Mouse (Mus musculus) MEL-GATA-1-ER (cell line): ENCODE measurements around the gene Gabbr2.

Experiments
- DNase-seq: peaks from one replicate; pipeline ENCODE4 v3.0.0-alpha.2; 2012; ENCODE audit warnings: low read depth; ENCODE audit errors: extremely low read depth

Gabbr2 gene

DNA sequence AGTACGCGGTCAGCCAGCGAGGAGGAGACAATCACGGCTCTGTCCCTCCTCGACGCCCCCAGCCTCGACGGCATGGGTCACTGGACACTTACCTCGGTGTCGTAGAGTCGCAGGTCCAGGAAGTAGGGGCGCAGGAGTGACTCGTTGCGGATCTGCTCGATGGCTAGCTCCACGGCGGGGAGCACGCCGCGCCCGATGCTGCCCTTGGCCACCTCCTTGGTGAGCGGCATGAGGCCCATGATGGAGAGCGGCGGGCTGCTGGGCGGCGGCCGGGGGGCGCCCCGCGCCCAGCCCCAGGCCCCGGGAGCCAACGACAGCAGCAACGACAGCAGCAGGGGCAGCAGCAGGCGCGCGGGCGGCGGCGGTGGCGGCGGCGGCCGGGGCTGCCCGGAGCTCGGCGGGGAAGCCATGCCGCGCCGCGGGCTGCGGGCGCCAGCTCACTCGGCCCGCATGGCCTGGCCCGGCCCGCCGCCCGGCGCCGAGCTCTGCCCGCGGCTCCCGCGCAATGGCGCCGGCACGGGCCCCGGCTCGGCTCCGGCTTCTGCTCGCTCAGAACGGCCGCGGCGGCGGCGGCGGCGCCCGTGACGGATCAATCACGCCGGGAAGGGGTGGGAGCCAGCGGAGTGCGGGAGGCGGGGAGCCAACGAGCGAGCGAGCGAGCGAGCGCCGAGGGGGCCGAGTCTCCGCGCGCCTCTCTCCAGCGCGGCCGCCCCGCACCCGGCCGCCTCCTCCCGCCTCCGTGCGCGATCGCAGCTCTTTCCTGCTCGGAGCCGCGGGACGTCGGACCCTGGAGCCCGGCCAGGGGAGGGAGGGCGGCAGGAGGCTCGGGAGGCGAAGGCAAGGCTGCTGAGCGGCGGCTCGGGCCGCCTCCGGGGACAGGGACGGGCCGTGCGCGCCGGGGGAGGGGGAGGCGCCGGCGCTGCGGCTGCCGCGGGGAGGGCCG is at the start of gene Gabbr2:
Gene Gabbr2, minus strand, starts transcription at position 858 of the 943 bp plus-strand sequence.
- no peak for DNase-seq

DNA sequence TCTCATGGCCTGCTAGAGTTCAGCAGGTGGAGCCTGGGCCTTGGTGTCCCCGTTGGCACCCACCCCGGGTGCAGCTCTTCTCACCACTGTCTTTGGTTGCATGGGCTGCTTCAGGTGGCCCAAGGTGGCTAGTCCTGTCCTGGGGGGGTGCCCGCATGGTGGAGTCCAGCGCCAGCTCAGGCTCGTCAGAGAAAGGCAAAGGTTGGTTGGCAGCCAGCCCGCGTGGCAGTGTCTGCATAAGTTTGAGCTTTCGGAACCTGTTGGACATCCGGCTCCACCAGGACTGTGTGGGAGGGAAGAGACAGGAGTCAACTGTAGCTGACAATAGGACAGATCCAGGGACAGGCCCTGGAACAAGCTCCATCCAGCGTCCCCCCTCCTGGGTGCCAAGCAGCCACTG is 47.9 kb upstream of the Gabbr2 start:
- DNase-seq, result no peak

DNA sequence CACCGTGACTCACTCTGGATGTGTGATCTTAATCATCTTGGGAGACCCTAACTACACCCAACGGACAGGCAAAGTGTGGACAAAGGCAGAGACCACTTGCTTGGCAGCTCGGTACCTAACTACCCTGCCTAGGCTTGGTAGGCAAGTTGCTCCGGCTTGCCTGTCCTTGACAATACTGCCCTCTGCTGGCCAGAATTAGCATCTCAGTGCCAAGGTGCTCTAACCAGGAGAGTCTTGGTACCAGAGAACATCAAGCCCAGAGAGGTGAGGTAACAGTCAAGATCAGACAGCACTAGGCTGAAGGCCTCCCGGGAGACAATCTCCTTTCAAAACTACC is 45.6 kb upstream of the Gabbr2 start:
- DNase-seq, result peak; percentile 40

DNA sequence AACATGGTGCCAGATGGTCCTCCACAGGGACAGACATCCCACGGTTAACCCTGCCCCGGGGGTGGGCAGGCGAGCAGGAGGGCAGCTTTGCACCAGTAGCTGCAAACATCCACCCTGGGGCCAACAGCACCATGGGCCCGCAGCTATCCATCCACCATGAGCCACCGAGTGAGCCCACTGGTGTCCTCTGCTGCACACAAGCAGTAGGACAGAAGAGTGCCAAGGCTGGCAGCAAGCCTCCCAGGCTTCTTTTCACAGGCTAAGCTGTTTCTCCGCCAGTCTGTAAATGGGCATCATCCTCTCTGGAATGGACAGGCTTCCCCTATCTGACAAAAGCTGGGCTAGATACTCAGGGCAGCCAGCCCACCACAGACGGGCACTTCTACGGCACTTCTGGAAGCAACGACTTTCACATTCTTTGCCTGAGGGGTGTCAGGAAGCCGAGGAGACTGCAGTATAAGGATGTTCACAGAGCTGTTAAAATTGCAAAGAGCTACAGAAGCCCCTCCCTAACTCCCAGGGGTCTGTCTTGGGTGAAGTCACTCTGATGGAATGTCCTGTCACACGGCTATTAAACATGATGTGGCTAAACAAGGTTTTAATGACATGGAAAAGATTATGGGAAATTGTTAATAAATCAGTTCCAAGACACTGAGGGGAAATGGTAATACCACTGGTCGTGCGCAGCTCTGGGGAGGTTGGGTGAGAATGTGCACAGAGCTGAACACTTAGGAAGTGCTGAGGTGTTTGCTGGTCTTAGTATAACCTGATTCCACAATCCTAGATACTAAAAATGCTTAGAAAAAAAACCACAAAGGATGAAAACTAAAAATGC is 45.0 kb upstream of the Gabbr2 start:
- DNase-seq, result no peak

DNA sequence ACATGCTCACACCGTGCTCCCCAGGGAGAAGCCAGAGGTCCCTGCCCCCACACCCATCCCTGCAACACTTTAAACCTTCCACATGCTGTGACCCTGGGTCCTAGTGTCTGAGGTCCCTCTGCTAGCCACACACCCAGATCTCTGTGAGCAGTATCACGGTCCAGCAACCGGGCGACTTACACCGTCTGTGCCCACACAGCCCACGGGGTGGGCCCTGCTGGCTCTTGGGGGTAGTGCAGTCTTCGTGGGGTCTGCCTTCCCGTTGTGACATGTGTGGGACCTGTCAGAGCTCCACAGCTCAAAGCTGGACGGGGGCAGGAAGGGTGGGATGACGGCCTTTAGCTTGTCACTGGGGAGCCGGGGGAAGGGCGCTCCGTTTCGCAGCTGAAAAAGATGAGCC is 43.9 kb upstream of the Gabbr2 start:
- no peak for DNase-seq

DNA sequence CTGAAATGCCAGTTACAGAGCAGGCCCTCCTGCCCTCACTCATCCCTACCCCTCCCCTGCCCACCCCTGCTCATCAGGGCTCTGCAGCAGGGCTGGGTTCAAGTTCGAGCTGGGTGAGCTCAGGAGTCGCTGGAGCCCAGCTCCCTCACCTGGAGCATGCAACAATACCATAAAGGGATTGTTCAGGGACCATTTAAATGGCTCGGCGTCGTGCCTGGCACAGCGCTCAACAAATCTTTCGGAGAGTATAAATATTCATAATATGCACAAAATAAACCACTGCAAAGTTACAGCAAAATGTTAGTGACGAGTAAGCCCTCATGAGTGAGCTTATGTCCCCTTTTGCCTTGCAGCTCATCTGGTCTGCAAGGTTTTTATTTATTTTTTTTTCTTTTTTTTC is 40.5 kb upstream of the Gabbr2 start:
- no peak for DNase-seq

DNA sequence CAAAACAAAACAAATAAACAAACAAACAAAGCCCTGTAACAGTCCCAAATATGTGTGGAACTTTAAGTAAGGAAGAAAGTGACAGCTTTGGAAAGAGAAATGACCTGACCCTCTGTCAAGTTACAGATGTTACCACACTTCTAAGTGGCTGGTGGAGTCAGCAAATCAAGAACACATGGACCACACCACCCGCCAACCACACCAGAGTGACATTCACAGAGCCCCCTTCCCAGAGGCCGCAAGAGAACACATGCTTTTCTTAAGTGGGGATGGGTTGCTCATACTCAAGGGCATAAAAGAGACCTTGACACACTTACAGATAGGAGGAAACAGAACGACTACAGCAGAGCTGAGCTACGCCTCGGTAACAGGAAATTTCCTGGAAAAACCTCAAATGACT is 37.1 kb upstream of the Gabbr2 start:
- no peak for DNase-seq

DNA sequence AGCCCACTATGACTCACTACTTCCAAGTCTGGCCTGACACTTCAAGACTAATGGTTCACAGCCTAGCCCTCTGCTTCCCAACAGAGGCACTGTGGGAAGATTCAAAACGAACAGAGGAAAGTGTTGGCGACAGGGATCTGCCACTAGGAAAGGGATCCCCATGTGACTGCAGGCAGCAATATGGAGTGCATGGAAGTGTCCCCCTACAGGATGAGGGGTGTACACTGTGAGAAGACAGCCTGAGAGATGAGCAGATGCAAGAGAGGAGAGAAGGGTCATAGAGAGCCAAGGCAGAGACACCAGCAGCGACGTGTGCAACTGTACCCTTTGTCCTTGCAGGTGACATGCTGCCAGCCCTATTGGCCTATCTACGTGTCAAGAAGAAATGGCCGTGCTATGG is 32.3 kb upstream of the Gabbr2 start:
- no peak for DNase-seq

DNA sequence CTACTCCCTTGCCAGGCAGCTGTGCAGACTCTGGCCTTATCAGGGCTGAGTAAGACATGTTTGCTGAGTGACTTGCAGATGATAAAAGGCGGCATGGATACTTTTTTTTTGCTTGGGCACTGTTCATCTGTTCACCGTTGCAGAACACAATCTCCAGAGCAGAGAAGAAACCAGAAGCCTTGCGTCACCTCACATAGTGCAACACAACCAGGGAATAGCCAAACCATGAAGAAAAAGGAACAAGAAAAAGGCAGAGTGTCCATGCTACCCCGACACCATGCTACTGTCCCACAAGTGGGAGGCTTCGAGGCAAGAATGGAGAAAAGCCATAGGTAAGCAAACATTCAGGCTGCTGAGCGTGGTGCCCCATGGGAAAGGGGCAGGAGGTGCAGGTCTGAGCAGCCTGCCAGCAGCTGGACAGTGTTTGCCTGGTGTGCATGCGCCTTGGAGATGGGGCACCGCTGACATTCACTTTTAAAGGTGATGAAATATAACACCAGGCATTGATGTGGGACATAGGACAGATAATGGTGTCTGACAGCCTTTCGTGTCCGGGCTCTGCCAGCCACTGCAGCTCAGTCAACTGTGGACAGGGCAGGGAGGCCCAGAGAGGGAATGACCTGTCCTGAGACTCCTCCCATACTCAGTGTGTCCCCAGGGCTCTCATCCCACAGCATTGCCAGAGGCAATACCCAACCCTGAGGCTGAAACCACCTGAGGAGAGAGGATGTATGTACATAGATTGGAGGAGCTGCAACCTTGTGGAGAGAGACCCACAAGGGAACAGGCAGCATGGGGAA is 31.3 kb upstream of the Gabbr2 start:
- DNase-seq, result no peak

DNA sequence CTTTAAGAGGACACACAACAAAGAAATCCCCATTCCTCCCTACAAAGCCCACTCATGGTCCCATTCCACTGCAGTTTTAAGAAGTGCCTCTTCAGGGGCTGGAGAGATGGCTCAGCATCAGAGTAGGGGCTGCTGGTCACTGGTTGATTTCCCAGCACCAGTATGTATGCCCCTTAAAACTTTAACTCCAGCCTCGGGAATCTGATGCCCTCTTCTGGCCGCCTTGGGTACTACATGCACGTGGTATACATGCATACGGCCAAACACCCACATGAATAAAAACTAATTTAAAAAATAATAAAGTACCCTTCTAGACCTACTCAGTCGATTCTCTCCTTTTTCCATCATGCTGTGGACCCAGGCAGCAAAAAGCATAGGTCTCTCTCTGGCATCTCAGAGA is 28.9 kb upstream of the Gabbr2 start:
- peak; percentile 23 for DNase-seq

DNA sequence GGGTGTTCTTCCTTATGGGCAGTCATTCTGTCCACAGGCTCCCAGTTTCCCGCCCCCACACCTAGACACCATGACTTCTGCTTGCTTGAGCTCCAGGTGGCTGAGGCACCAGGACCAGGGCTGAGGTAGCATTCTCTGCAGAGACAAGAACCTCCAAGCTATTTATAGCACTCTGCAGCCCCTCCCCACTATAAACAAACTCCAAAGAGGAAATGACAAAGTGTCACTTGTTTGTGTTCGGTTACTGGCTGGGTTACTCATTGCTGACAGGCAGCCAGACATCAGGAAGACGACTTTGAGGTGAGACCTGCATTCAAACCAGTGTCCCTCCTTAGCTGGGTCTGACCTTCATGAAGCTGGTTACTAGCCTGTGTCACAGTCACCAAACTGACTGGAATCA is 23.5 kb upstream of the Gabbr2 start:
- DNase-seq, result no peak

DNA sequence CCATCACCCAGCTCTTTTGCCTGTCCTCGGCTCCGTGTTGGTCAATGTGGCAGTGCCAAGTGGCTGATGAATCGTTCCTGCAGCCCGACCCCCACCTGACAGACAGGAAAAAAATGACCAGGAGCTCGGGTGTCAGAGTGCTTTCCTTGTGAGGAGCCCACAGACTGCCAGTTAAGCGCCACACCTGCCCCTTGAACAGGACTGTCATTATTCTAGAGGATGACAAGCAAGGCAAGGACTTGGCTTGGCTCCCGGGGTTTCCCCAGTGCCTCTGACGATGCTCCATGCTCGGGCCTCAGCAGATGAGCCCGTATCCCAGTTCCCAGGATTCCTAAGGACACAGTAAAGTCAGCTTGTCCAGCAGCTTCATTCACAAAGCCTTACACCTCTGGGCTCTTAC is 20.8 kb upstream of the Gabbr2 start:
- DNase-seq, result no peak

DNA sequence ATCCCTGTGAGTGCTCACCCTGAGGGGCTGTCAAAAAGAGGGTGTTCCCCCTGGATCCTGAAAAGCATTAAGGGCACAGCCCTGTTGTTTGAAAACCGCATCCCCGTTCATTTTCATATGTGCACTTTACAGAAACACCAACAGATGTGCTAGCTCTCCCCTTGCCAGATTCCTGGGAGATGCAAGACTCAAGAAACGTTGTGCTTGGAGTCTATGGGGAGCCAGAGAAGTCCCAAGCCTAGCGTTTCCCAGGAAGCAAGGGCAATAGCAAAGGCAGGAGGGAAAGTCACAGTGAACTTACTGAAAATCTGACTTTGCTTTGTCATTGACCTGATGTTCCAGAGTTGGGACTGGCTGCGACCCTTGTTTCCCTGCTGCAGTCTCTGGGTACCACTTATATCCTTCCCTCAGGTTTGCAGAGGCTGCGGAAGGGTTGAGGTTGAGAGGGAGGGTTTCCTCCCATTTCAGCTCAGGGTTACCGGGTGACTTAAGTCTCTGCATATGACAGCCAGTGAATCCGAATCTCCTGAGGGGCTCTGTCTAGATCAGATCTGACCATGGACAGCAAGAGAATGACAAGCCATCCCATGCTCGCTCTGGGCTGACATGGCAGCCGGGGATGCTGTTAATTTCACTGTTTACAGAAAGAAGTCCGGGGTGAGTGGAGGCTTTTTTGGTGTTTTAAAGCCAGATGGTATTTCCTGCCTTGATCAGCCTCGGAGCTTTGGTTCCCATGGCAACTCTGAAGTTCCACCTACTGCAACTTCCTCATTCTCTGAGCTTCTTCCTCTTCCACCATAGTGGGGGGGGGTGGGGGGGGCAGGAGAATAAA is 18.9 kb upstream of the Gabbr2 start:
- DNase-seq, result peak; percentile 85

DNA sequence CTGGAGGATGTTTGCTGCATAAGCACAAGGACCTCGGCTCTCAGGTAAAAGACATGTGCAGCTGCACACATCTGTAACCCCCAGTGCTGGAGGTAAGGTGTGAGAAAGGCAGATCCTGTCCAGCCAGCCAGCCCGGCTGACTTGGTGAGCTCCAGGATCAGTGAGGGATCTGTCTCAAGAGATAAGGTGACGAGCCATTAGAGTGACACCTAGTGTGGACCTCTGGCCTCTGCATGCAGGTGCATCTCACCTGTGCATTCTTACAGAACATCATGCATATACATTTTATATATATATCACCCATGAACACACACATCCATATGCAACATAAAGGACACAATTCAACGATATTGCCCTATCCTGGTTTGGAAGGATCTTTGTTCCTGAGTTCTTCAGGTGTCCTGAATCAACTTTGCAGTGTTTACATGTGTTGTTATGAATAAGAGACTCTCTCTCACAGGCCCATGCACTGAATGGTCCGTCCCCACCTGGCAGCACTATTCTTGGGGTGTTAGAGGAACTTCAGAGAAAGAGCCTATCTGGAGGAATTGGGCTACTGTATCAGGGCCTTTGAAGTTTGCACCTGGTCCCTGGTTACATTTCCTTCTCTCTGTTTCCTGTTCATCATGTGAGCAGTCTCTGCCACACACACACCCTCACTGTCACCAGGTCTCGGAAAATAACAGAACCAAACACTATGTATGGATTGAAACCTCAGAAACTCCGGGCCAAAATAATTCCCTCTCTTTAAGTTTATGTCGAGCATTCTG is 9.1 kb upstream of the Gabbr2 start:
- no peak for DNase-seq

DNA sequence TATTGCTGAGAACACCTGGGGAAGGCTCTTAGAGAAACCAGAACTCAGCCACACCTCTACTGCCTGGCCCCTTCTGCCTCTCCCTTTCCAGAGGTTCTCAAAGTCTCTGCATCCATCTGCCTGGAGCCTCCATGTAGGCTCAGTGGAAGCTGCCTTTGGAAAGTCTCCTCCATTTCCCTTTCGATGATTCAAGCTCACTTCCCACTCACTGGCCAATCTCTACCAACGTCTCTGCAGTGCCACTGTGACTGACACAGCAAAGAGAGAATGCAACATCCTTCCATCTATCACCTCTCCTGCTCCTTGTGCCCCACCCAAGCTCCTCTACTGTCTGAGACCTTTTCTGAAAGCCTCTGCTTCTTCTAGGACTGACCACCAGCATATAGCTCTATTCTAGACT is 6.3 kb upstream of the Gabbr2 start:
- DNase-seq, result no peak

DNA sequence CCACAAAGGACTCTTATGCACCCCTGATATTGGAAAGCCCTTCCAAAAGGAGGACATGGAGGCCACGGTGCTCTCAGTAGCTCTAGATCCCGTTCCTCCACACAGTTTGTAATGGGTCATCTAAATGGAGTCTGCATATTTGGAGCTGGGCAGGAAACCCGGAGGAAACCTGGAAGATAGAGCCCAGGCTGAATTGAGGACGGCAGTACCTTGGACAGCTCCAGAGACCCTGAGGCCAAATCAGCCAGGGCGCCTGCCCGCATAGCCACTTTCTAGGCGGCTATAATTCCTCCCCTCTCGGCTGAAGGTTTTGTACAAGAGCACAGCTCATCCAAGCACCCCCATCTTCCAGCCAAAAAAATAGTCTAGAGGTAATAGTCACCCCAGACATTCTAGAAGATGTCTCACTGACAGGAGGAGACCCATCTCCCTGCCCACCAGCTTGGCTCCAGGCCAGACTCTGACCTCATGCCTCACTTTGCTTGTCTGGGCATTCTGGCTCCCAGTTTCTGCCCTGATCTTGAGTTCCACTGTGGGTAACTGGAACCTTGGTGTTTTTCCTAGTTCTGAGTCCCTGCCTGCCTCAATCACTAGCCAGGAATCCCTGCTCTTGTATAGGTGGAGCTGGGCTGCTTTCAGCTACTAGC is 1.3 kb upstream of the Gabbr2 start:
- DNase-seq, result no peak

DNA sequence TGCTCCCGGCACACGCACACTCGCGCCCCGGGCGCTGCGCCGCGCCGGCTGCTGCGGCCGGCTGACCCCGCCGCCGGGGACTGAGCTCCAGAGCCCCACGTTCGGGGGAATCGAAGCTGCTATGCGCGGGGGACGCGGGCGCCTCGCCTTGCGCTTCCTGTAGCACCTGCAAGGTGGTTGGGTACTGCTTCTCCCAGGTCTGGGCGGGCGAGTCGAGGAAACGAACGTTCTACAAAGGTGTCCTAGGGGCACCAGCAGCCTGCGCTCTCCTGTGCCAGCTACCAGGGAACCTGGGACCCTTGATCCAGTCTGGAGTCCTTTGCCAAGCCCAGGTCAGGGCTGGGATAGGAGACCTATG is 265 bp upstream of the Gabbr2 start:
- DNase-seq, result no peak

DNA sequence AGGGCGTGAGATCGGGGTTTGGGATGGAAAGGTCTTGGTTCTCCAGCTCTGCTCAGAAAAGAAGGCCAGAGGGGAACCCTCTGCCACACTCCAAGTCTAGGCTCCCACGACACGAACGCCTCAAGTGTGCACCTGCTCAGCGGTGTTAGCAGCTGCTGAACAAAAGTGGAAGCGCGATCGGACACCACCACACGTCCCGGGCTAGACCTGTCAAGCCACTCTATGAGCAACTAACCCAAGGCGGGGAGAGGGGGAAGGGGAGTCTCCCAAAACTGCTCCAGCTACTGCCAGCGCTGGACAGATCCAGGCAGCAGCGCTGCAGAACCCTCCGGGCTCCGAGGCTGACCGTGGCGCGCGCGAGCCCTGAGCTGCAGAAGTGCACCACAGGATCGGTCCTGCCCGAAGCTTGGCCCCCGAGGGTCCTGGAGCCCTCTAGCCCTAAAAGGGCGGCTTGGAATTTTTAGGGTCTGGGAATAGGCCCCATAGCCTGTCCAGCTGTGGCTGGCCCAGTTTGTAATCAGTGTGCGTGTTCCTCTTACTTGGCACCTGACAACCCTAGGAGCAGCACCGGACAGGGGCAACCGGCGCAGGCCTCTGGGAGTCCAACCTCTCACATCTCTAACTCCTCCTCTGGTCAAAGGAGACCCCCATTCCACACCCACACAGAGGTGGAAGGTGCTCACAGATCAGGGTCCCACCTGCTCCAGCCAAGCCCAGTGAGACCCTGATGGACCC is 1.2 kb downstream of the Gabbr2 start:
- DNase-seq, result no peak

DNA sequence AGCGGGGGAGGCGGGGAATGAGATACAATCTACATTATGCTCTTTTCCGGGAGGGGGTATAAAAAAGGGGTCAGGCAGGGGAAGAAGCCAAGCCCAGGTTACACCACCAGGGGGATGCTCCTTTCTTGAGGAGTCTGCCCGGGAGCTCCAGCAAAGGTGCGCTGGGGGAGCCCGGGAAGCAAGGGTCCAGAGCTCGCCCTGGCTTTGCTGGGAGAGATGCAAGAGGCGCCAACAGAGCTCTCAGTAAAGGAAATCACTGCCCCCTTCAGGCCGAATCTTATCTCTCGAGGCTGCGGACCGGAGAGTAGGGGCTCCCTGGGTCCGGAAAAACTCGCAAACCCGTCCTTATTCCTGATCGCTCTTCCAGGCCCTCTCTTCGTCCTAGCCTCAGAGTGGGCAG is 1.8 kb downstream of the Gabbr2 start:
- DNase-seq, result no peak
